Mouse (Mus musculus) spleen, adult 2 months (tissue): ENCODE data around the gene Nckap5l.

Experiments used
- CTCF ChIP-seq: fragments of 200-500 bp; IDR thresholded peaks from 2 replicates; pipeline ENCODE4 v1.5.1; 2011; ENCODE audit warnings: mild to moderate bottlenecking, inconsistent platforms; ENCODE audit not compliant: insufficient read depth, insufficient read length, insufficient replicate concordance; ENCODE audit errors: extremely low read depth
- POLR2A ChIP-seq: fragments of 200-500 bp; IDR thresholded peaks from 2 replicates; pipeline ENCODE4 v1.6.1; 2011; ENCODE audit warnings: low read depth, low read length, inconsistent platforms

DNA sequence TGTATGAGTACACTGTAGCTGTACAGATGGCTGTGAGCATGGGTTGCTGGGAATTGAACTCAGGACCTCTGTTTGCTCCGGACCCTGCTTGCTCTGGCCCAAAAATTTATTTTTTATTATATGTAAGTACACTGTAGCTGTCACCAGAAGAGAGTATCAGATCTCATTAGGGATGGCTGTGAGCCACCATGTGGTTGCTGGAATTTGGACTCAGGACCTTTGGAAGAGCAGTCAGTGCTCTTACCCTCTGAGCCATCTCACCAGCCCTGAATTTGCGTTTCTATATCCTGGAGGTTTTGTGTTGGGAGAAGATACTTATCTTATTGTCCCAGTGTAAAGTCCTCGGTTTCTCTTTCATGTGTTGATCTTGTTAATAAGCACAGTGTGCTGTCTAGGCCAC, 70.8 kb downstream of the Nckap5l start:
- TF ChIP-seq POLR2A = no peak
- TF ChIP-seq CTCF = no peak
